Mouse (Mus musculus): ENCODE data around the gene Ppp2r5d.

Ppp2r5d gene

GRCm38 (mm10) chr17:46728496-46728895 is 23.6 kb upstream of the Ppp2r5d start:
- Histone ChIP-seq H3K36me3 (ENCODE audit: control insufficient read depth, insufficient read depth, low read length, poor library complexity, severe bottlenecking) (0 out of 2 replicates have a peak, but pooled peaks cover 3% of the 10 kb centered on the region), H3K27me3 (ENCODE audit: control insufficient read depth, insufficient read depth, low read length, poor library complexity, severe bottlenecking) (no peaks in the 10 kb centered on the region)
- DNase-seq (ENCODE audit: low read depth, low spot score), result no peak

- Histone ChIP-seq H3K27me3 (ENCODE audit: control insufficient read depth, insufficient read depth, low read length, poor library complexity, severe bottlenecking) (no peaks in the 10 kb centered on the region), H3K36me3 (ENCODE audit: control insufficient read depth, insufficient read depth, low read length, poor library complexity, severe bottlenecking) (peaks cover 5% of the 10 kb centered on the region; the same call in 1 of the 2 replicates)
- DNase-seq (ENCODE audit: low read depth, low spot score), result no peak
Measured at GRCm38 (mm10) chr17:46728021-46728420, 23.1 kb upstream of the Ppp2r5d start.

- no peaks in the 10 kb centered on the region for H3K27me3 ChIP-seq (ENCODE audit: control insufficient read depth, insufficient read depth, low read length, poor library complexity, severe bottlenecking)
- peaks cover 5% of the 10 kb centered on the region; the same call in 1 of the 2 replicates for H3K36me3 ChIP-seq (ENCODE audit: control insufficient read depth, insufficient read depth, low read length, poor library complexity, severe bottlenecking)
- DNase-seq (ENCODE audit: low read depth, low spot score), result no peak
Measured at GRCm38 (mm10) chr17:46727271-46727670, 22.4 kb upstream of the Ppp2r5d start.

- H3K36me3 ChIP-seq (ENCODE audit: control insufficient read depth, insufficient read depth, low read length, poor library complexity, severe bottlenecking), result peaks cover 5% of the 10 kb centered on the region; the same call in 1 of the 2 replicates
- no peaks in the 10 kb centered on the region for H3K27me3 ChIP-seq (ENCODE audit: control insufficient read depth, insufficient read depth, low read length, poor library complexity, severe bottlenecking)
- DNase-seq (ENCODE audit: low read depth, low spot score), result no peak
Measured at GRCm38 (mm10) chr17:46725731-46726645, 21.1 kb upstream of the Ppp2r5d start.

DNA sequence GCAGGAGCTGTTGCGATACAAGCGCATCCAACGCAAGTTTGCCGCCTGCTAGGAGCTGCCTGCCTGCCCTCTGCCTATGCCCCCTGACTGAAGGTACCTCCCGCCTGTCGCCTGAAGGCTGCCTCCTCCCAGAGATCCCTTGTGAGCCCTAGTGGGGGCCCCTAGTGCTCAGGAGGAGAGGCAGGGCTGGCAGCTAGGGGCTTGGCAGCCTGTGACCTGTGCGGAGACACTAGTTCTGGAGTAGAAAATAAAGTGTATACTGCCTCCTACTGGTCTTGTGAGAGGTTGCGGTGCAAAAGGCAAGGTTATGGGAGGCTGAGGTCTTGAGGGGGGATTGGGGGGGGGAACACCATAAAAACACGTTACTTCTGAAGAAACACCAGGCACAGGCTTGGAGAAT is 20.4 kb upstream of the Ppp2r5d start:
- peaks cover 5% of the 10 kb centered on the region; the same call in 1 of the 2 replicates for H3K36me3 ChIP-seq (ENCODE audit: control insufficient read depth, insufficient read depth, low read length, poor library complexity, severe bottlenecking)
- peak; percentile 73 for DNase-seq (ENCODE audit: low read depth, low spot score)
- no peaks in the 10 kb centered on the region for H3K27me3 ChIP-seq (ENCODE audit: control insufficient read depth, insufficient read depth, low read length, poor library complexity, severe bottlenecking)

DNA sequence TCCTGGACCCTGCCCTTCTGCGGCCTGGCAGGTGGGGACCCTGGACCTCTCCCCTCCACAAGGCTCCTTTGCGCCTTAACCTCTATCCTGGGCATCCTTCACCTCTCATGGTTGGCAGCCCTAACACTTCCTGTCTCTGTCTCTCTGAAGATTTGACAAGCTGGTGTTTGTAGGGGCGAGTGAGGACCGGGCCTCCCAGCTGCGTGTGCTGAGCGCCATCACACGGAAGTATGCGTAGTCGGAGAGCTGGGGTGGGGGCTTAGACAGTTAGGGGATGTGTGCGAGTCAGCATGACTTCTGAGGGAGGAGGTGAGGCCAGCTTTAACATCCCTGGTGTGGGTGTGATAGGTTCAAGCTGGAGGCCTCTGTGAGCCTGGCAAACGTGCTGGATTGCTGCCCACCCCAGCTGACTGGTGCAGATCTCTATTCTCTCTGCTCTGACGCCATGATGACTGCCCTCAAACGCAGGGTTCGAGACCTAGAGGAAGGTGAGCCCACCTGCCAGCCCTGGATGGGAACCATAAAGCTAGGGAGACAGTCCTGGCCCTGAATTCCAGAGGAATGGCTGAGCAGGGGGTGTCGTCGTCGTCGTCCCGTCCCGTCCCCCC is 19.7 kb upstream of the Ppp2r5d start:
- H3K36me3 ChIP-seq (ENCODE audit: control insufficient read depth, insufficient read depth, low read length, poor library complexity, severe bottlenecking), result peaks cover 5% of the 10 kb centered on the region; the same call in 1 of the 2 replicates
- DNase-seq (ENCODE audit: low read depth, low spot score), result no peak

GRCm38 (mm10) chr17:46721077-46721476 is 16.2 kb upstream of the Ppp2r5d start:
- DNase-seq (ENCODE audit: low read depth, low spot score), result no peak
- H3K27me3 ChIP-seq (ENCODE audit: control insufficient read depth, insufficient read depth, low read length, poor library complexity, severe bottlenecking), result no peaks in the 10 kb centered on the region
- H3K36me3 ChIP-seq (ENCODE audit: control insufficient read depth, insufficient read depth, low read length, poor library complexity, severe bottlenecking), result peaks cover 7% of the 10 kb centered on the region; the same call in 1 of the 2 replicates

More for the DNA sequence above, 19.7 kb upstream of the Ppp2r5d start:
- H3K27me3 ChIP-seq (ENCODE audit: control insufficient read depth, insufficient read depth, low read length, poor library complexity, severe bottlenecking), result no peaks in the 10 kb centered on the region

GRCm38 (mm10) chr17:46714756-46715481 is 10.0 kb upstream of the Ppp2r5d start:
- no peaks in the 10 kb centered on the region for H3K27me3 ChIP-seq (ENCODE audit: control insufficient read depth, insufficient read depth, low read length, poor library complexity, severe bottlenecking)
- no peak for DNase-seq (ENCODE audit: low read depth, low spot score)

GRCm38 (mm10) chr17:46713849-46714248 is 8.9 kb upstream of the Ppp2r5d start:
- Histone ChIP-seq H3K36me3 (ENCODE audit: control insufficient read depth, insufficient read depth, low read length, poor library complexity, severe bottlenecking) (peaks cover 9% of the 10 kb centered on the region), H3K27me3 (ENCODE audit: control insufficient read depth, insufficient read depth, low read length, poor library complexity, severe bottlenecking) (no peaks in the 10 kb centered on the region)
- DNase-seq (ENCODE audit: low read depth, low spot score), result no peak

More at GRCm38 (mm10) chr17:46714756-46715481, 10.0 kb upstream of the Ppp2r5d start:
- H3K36me3 ChIP-seq (ENCODE audit: control insufficient read depth, insufficient read depth, low read length, poor library complexity, severe bottlenecking), result peaks cover 11% of the 10 kb centered on the region

GRCm38 (mm10) chr17:46712442-46712841 is 7.5 kb upstream of the Ppp2r5d start:
- H3K36me3 ChIP-seq (ENCODE audit: control insufficient read depth, insufficient read depth, low read length, poor library complexity, severe bottlenecking), result peaks cover 9% of the 10 kb centered on the region
- no peak for DNase-seq (ENCODE audit: low read depth, low spot score)
- no peaks in the 10 kb centered on the region for H3K27me3 ChIP-seq (ENCODE audit: control insufficient read depth, insufficient read depth, low read length, poor library complexity, severe bottlenecking)

GRCm38 (mm10) chr17:46711612-46712271 is 6.8 kb upstream of the Ppp2r5d start:
- DNase-seq (ENCODE audit: low read depth, low spot score), result no peak
- H3K27me3 ChIP-seq (ENCODE audit: control insufficient read depth, insufficient read depth, low read length, poor library complexity, severe bottlenecking), result no peaks in the 10 kb centered on the region
- peaks cover 9% of the 10 kb centered on the region for H3K36me3 ChIP-seq (ENCODE audit: control insufficient read depth, insufficient read depth, low read length, poor library complexity, severe bottlenecking)

GRCm38 (mm10) chr17:46710959-46711597 is 6.2 kb upstream of the Ppp2r5d start, which contains the start of gene Pex6:
Gene Pex6 (plus strand): TSS chr17:46711463.
- Histone ChIP-seq H3K27me3 (ENCODE audit: control insufficient read depth, insufficient read depth, low read length, poor library complexity, severe bottlenecking) (no peaks in the 10 kb centered on the region), H3K36me3 (ENCODE audit: control insufficient read depth, insufficient read depth, low read length, poor library complexity, severe bottlenecking) (peaks cover 9% of the 10 kb centered on the region)
- peak; percentile 93 for DNase-seq (ENCODE audit: low read depth, low spot score)

DNA sequence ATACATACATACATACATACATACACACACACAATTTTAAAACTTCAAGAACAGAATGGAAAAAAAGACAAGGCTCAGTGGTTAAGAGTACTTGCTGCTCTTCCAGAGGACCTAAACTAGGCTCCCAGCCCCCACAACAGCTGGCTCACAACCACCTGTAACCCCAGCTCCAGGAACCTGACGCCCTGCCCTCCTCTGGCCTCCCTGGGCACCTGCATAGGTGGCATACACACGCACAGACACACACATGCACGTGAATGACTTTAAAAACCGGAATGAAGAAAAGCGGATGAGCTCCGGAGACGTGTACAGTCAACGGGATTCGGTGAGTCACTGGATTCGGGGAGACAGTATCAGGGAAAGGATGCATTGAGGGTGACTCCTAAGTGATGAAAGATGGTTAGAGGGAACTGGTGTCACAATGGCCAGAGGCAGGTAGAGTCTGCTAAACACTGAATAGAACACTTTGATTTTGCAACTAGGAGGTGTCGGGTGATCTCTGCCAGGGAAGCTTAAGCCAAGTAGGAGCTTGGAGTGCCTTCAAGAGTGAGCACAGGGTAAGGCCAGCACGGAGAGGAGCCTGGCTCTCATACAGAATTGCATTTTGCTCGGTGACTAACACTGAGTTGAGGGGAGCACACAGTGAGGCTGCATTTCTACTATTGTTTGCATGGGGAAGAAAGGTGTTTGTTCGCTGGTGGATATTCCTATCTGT is 1.6 kb upstream of the Ppp2r5d start:
- Histone ChIP-seq H3K36me3 (ENCODE audit: control insufficient read depth, insufficient read depth, low read length, poor library complexity, severe bottlenecking) (no peaks in the 10 kb centered on the region), H3K27me3 (ENCODE audit: control insufficient read depth, insufficient read depth, low read length, poor library complexity, severe bottlenecking) (no peaks in the 10 kb centered on the region)
- no peak for DNase-seq (ENCODE audit: low read depth, low spot score)

All from splenic B cell, adult 2 months (primary cell).